Mouse (Mus musculus): ENCODE results near the gene Zfp385b.

DNA sequence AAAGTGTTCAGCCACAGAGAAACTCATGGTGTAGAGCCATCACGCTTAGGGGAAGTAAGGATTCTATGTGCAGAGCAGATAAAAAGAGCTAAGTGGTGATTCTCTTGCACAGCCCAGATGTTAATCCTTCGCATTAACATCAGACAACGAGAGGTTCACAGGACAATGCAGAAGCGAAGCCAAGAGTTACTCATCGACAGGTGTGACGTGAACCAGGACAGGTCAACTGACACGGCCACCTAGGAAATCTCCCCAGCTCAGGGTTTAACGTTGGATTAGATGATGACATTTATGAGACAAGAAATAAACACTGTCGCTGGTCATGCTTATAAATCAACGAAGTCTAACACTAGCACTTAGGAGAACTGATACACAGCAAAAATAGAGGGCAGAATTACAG lies 341.9 kb downstream of the Zfp385b start:
- no peak for TF ChIP-seq POLR2A (IDR thresholded peaks at IDR 0.05; ENCODE audit: control insufficient read depth, low read depth, low read length)
- no peak for TF ChIP-seq CTCF (IDR thresholded peaks at IDR 0.05; ENCODE audit: control insufficient read depth, insufficient read depth, insufficient replicate concordance, low read depth, low read length)
